Mouse (Mus musculus): ENCODE measurements at regions not wholly inside any gene's neighbourhood (a gene's known extent, or its start where the extent isn't known, plus 50 kb on each side); places are given as distances from the start of the nearest gene placed in this dataset.

- intact Hi-C loops (cut with DNase I) = no loop called here
- DNase-seq (ENCODE audit: extremely low spot score in 1 of 2, low spot score in 2 of 2) = no peak
These were observed 127.5 kb upstream of the Mylip start for GRCm38 (mm10) chr13:45262011-45262410.

- DNase-seq (ENCODE audit: extremely low spot score in 1 of 2, low spot score in 2 of 2) = no peak
These were observed 123.1 kb upstream of the Mylip start for GRCm38 (mm10) chr13:45266287-45267064.

DNA sequence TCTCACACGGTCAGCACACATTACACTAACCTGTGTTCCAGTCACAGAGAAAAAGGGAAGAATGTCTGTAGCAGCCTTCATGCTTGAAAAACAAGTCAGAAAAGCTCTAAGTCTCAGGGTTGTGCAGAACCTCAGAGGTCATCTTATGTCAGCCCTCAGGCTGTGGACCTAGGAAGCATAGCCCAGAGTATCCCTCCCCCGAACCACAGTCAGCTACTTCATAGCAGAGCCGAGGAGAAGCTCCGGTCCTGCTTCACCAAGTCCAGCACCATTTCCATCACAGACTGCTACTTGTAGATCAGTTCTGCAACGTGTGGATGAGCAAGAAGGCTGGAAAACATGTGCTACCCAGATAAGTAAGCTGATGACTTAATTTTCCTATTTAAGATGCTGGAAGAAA lies 122.1 kb upstream of the Mylip start:
- intact Hi-C loops (cut with DNase I) = no loop called here
- DNase-seq (ENCODE audit: extremely low spot score in 1 of 2, low spot score in 2 of 2) = no peak

More at GRCm38 (mm10) chr13:45266287-45267064, 123.1 kb upstream of the Mylip start:
- intact Hi-C loops (cut with DNase I) = no loop called here

DNA sequence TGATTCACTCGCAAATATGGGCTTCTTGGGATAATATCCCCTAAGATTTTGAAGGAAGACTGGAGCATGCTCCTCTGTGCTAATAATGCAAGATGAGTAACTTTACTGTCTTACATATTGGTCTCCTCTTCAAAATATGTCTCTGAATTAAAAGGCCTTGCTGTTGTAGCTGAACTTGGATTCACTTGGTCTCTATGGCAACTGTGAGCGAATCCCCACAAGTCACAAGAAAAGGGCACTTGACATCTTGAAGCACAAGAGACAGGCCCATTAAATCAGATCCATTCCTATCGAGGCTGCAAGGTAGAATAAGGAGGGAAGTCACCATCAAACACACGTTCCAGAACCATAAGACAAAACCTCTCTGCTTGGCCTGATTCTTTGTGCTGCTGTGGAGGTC lies 121.6 kb upstream of the Mylip start:
- intact Hi-C loops (cut with DNase I) = no loop called here
- no peak for DNase-seq (ENCODE audit: extremely low spot score in 1 of 2, low spot score in 2 of 2)

DNA sequence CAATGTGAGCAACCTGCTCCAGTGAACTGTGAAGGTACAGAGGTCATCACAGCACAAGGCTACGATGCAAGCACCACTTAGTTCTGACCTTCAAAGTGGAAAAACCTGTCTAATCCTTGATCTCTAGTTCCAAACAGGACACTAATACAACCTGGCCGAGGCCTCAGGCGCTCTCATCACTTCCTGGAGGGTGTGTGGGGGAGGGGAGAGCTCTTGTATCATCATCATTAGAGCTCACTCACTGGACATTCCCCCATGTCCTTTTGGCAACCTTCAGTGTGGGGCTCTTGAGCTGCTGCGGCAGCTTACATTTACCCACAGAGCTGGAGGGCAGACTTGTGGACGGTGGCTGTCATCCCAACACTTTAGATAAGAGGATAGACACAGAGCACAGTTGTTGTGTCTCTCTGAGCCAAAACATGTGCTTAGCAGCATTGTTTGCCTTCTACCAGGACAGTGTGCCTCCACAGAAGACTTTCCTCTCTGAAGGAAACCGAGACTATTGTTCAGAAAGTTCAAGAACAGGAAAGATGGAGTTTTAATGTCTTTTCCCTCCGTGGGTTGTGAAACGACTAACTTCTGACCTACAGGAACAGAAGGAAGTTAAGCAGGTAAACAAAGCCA lies 115.2 kb upstream of the Mylip start:
- DNase-seq (ENCODE audit: extremely low spot score in 1 of 2, low spot score in 2 of 2) = no peak

DNA sequence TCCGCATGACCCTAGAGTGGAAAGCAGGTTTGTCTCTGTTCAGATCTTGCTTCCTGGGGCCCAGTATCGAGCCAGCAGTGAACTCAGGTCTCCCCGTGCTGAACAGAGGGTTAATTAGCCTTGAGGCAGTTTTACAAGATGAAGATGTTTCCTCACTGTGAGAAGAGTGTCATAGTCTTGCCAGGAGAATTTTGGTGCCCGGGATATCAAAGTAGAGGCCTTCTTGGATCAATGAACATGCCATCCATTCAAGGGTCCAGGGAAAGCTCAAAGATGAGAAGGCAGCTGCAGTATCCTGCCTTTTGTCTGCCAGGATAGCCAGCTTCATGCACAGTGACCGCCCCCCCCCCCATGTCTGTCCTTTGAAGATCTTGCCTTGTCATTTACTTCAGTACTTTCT lies 114.2 kb upstream of the Mylip start:
- intact Hi-C loops (cut with DNase I) = no loop called here
- DNase-seq (ENCODE audit: extremely low spot score in 1 of 2, low spot score in 2 of 2) = no peak

More for the DNA sequence above, 115.2 kb upstream of the Mylip start:
- intact Hi-C loops (cut with DNase I) = no loop called here

GRCm38 (mm10) chr13:45277842-45278416 lies 111.6 kb upstream of the Mylip start:
- intact Hi-C loops (cut with DNase I) = no loop called here

DNA sequence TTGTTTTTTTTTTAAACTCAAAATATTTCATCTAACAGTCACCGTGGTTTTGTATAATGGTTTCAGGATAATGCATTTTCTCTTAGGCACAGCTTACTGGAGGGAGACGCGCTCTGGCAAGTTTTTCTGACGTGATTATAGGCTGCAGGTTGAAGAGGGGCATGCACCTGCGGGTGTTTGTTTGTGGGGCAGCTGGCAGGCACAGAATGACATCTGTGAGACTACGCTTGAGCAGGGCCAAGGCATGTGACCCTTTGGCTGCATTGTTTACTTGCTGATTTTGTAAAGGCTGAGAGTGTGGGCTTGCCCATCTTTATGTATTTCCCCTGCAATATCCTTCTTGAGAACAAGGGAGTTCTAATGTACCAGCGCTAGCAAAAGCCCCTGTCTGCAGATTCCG lies 108.4 kb upstream of the Mylip start:
- intact Hi-C loops (cut with DNase I) = no loop called here
- DNase-seq (ENCODE audit: extremely low spot score in 1 of 2, low spot score in 2 of 2) = no peak

More at GRCm38 (mm10) chr13:45277842-45278416, 111.6 kb upstream of the Mylip start:
- DNase-seq (ENCODE audit: extremely low spot score in 1 of 2, low spot score in 2 of 2) = no peak

DNA sequence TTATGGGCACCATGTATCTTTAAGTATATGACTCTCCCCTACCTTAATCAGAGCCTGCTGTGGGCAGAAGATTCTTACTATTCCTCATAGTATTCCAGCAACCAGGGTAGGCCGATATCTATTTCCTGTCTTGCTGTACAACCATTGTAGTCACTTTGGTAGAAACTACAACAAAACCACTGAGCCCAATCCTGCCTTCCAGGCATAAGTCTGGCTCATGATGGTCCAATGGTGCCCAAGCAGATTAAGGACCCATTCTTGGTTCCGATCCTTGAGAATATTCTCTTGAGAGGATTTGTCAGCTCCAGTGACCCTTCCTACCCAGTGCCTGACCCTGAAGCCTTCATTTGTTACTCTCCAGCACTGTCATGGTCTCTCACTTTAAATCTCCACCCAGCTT lies 102.9 kb upstream of the Mylip start:
- intact Hi-C loops (cut with DNase I) = loop anchor here (5.0 kb wide), 1 partner anchor 106 kb away; no protein-coding TSS in a partner anchor
- DNase-seq (ENCODE audit: extremely low spot score in 1 of 2, low spot score in 2 of 2) = no peak

DNA sequence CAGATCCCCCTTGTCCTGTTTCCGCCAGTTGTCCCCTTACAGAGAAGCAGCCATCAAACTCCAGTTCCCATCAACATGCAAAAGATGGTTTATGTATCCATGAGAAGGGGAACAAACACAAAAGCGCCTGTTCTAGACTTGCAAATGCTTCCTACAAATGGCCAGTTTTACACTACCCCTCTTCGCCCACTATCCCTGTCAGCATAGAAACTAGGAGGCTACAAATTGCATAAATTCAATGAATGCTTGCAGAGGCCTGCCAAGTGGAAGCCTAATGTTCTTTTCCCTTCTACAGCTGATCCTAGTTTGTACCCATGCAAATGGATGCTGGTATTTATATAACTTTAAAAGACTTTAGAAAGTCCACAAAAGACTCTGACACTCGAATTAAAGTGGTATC lies 102.3 kb upstream of the Mylip start:
- DNase-seq (ENCODE audit: extremely low spot score in 1 of 2, low spot score in 2 of 2) = no peak
- intact Hi-C loops (cut with DNase I) = loop anchor here (5.0 kb wide), 1 partner anchor 105 kb away; no protein-coding TSS in a partner anchor

DNA sequence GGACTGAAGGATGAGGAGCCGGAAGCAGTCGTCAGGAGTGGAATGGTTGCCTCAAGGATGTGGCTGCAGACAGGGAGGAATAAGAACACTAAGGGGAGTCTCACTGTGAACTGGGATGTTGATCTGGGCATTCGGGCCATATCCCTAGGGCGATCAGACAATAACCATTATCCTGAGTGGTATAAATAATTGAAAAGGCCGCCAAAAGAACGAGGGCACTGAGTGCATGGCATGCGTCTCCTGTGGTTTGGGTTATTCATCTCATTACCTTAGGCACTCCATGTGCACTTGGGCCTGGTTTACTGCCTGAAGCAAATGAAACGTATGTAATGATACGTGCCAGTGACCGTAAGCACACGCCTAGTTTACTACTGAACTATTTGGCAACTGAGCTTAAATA lies 99.6 kb upstream of the Mylip start:
- DNase-seq (ENCODE audit: extremely low spot score in 1 of 2, low spot score in 2 of 2) = no peak
- intact Hi-C loops (cut with DNase I) = loop anchor here (5.0 kb wide), 1 partner anchor 102 kb away; no protein-coding TSS in a partner anchor

DNA sequence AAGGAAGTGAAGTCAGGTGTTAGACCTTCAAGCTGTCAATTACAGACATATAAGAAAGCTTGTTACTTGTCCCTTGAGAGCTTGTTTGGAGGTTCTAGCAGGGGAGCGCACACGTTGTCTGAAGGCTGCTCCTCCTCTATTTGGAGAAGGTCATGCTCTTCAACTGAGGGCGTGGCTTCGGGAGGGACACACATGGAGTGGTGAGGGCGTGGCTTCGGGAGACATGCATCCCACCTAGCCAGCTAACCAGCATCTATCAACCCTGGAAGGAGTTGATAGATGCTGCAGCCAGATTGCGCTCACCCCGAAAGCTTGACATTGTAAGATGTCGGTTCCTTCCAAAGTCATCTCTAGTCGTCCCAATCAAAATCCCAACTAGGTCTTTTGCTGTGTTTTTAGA lies 94.9 kb upstream of the Mylip start:
- DNase-seq (ENCODE audit: extremely low spot score in 1 of 2, low spot score in 2 of 2) = no peak
- intact Hi-C loops (cut with DNase I) = no loop called here

DNA sequence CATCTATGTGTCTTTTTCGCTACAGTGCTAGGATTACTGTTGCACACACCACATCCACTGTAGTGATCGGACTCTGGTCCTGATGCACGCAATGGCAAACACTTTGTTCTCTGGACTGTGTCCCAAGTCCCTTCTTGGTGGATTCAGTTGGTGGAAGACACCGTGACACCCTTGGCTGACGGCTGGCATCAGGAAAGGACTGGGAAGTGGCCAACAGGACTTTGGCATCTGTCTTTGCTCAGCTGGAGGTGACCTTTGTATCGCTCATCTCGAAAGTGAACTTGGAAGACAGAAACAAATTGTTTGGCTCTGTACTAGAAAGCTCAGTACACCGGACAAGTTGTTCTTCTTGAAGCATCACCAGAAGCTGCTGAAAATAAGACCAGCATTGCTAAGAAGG lies 88.9 kb upstream of the Mylip start:
- DNase-seq (ENCODE audit: extremely low spot score in 1 of 2, low spot score in 2 of 2) = no peak
- intact Hi-C loops (cut with DNase I) = no loop called here

- intact Hi-C loops (cut with DNase I) = no loop called here
These were observed 88.2 kb upstream of the Mylip start for GRCm38 (mm10) chr13:45301191-45301905.

DNA sequence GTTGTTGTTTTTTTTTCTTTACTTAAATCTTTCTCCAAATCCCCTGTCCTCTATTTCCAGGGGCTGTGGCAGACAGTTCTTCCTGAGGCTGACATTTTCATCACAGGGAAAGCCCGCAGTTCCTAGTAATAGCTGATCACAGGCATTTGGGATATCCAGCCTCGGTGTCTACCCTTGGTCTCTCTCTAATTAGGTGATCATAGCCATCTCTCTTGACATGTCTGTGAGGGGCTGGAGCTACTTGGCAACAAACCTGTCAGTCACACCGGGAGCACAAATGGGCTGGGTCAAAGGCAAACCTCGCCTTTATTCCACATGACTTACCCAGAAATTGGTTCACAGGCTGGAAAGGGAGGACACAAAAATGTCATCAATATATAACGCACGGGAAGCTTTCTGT lies 86.7 kb upstream of the Mylip start:
- DNase-seq (ENCODE audit: extremely low spot score in 1 of 2, low spot score in 2 of 2) = no peak
- intact Hi-C loops (cut with DNase I) = no loop called here

More at GRCm38 (mm10) chr13:45301191-45301905, 88.2 kb upstream of the Mylip start:
- DNase-seq (ENCODE audit: extremely low spot score in 1 of 2, low spot score in 2 of 2) = no peak

DNA sequence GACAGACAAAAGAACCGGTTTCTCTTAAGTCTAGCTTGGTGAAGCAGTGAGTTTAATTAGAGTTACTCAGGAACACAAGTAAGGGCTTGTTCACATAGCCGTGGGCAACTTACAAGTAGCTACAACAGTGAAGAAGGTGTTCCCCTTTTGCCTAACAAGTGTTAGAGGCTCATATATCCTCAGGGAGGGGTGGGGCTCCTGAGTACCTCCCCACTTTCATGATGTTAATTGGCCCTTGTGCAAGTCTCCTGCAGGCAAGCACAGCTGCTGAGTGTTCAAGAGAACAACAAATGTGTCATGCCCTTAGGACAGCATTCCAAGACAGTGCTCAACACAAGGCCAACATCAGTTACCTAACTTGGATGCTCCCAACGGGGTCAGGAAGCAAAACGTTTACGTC lies 83.4 kb upstream of the Mylip start:
- intact Hi-C loops (cut with DNase I) = no loop called here

GRCm38 (mm10) chr13:45307226-45307625 lies 82.3 kb upstream of the Mylip start:
- no peak for DNase-seq (ENCODE audit: extremely low spot score in 1 of 2, low spot score in 2 of 2)
- intact Hi-C loops (cut with DNase I) = no loop called here

More for the DNA sequence above, 83.4 kb upstream of the Mylip start:
- DNase-seq (ENCODE audit: extremely low spot score in 1 of 2, low spot score in 2 of 2) = no peak

DNA sequence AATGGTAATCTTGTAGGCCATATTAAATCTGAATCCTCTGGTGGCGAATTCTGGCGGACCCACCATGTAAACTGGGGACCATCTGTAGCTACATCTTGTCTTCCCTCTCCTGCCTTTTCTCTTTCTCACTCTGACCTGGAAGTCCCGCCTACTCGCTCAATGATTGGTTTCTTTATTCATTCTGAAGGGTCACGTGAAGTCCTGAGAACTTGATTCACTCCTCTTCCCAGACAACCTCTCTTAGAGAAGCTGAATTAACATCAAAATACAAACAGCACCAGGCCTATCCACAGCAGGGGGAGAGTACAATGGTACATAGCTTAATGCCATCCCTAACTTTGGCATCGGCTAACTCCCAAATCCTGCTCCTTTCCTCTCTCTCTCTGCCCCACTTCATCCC lies 69.9 kb upstream of the Mylip start:
- DNase-seq (ENCODE audit: extremely low spot score in 1 of 2, low spot score in 2 of 2) = no peak
- intact Hi-C loops (cut with DNase I) = no loop called here

DNA sequence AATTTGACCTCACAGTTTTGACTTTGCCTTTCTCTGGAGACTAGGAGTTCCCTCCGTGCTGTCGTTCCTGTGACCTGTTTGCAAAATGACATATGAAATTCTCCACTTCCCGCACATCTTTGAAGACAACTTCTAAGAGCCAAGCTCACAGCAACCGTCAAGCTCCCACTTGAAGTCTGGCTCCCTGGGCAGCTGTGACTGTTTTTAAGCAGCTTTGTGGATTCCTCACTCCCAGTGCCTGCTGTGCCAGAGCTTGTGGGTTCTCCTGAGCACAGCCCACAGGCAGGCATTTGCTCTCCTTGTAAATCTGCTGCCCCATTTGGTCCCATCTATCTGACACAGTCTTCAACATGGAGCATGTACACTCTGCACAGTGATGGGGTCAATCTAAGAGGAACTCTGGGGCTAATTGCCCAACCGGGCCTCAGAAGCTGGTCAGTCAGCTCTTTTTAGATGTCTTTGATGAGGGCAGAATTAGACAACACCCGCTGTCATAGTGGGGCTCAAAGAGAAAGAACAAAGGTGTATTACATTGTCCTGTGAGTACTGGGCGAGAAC lies 63.7 kb upstream of the Mylip start:
- peak in 1 of 2 experiments; percentile 15 for DNase-seq (ENCODE audit: extremely low spot score in 1 of 2, low spot score in 2 of 2)

More for the DNA sequence above, 63.7 kb upstream of the Mylip start:
- intact Hi-C loops (cut with DNase I) = no loop called here

All from left cerebral cortex, postnatal 10 days (tissue).